Mouse (Mus musculus) hindbrain, embryonic 15.5 days (tissue): ENCODE data around the gene Hnrnpk. TPM values are rescaled to one million over a fixed set of nuclear protein-coding genes. Genes with fewer than 3 reads are reported as not detected.
"Not testable (repeated sequence)": the region's sequence is repeated elsewhere in the genome, so short reads cannot be mapped to it uniquely, and the experiment has no call there.

Source experiments
- ATAC-seq: fragments of 200-750 bp; cut with Nextera tagmentation; 2 replicates; pipeline ENCODE4 v1.8.0; 2017; ENCODE audit warnings: low read depth, moderate number of reproducible peaks, moderate TSS enrichment; ENCODE audit not compliant: low FRiP score
- H3K27ac ChIP-seq: fragments of 300-500 bp; sonication (generic); replicated peaks from 2 replicates; pipeline ENCODE4 v1.5.1; 2015; ENCODE audit warnings: mild to moderate bottlenecking, inconsistent platforms
- H3K27me3 ChIP-seq: fragments of 300-500 bp; sonication (generic); 2 replicates; pipeline ENCODE4 v1.6.1; 2015; ENCODE audit warnings: control low read depth, inconsistent platforms
- H3K36me3 ChIP-seq: fragments of 300-500 bp; sonication (generic); 2 replicates; pipeline ENCODE4 v1.6.1; 2015; ENCODE audit warnings: control low read depth, inconsistent platforms
- H3K4me1 ChIP-seq: fragments of 300-500 bp; sonication (generic); replicated peaks from 2 replicates; pipeline ENCODE4 v1.6.1; 2015; ENCODE audit warnings: control low read depth, inconsistent platforms
- H3K4me2 ChIP-seq: fragments of 300-500 bp; sonication (generic); 2 replicates; pipeline ENCODE4 v1.6.1; 2015; ENCODE audit warnings: moderate library complexity, mild to moderate bottlenecking, inconsistent platforms
- H3K4me3 ChIP-seq: fragments of 300-500 bp; sonication (generic); 2 replicates; pipeline ENCODE4 v1.5.1; 2015; ENCODE audit warnings: mild to moderate bottlenecking, inconsistent platforms
- H3K9ac ChIP-seq: fragments of 300-500 bp; sonication (generic); 2 replicates; pipeline ENCODE4 v1.6.1; 2015; ENCODE audit warnings: inconsistent platforms
- H3K9me3 ChIP-seq: fragments of 300-500 bp; sonication (generic); 2 replicates; pipeline ENCODE4 v1.6.1; 2016; ENCODE audit warnings: control low read depth, inconsistent platforms
- WGBS: fragments of 180-500 bp; shearing (Covaris S2); methylation state at CpG from one replicate; pipeline ENCODE4 v1.1.7; 2015; 5-methylcytosine and 5-hydroxymethylcytosine counted together
- polyA plus RNA-seq: library from polyadenylated mRNA; unstranded; fragments of >200 nt; fragmentation: Nextera tagmentation; extraction: Ambion mirVana; gene quantifications from 2 replicates; pipeline ENCODE4 v1.2.1, GENCODE M21; 2015

Hnrnpk gene
- polyA plus RNA-seq = 1,232 and 1,269 TPM in 2 replicates

DNA sequence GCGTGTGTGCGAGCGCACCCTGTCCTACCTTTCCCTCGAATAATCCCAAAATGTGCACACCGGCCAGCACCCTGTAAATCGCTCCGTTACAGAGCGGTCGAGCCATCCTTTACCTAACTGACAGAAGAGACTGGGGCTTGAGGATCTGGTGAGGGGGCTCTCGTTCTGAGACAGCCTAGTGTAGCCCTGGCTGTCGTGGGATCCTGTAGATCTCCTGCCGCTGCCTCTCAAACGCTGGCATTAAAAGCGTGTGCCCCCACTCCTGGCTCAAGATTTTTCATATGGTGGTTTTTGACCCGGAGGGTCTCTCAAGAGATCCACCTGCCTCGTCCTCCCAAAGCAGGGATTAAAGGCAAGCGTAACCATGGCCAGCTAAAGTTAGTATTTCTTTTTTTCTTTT lies at the start of gene Hnrnpk:
Hnrnpk (minus strand) TSS at position 101 of the 400 bp plus-strand sequence.
- peak within 1 kb of the TSS; percentile 100 for H3K9ac ChIP-seq
- not testable (repeated sequence) for ATAC-seq, H3K9me3 ChIP-seq, H3K27me3 ChIP-seq, H3K36me3 ChIP-seq
- H3K4me2 ChIP-seq = peak within 1 kb of the TSS; percentile 57
- H3K4me3 ChIP-seq = peak within 1 kb of the TSS; percentile 94
- peak within 1 kb of the TSS; percentile 100 for H3K27ac ChIP-seq
- peaks cover 14% of the 10 kb centered on the region for H3K4me1 ChIP-seq
- WGBS = 6% methylated on average over 17 of the region's 17 CpGs

DNA sequence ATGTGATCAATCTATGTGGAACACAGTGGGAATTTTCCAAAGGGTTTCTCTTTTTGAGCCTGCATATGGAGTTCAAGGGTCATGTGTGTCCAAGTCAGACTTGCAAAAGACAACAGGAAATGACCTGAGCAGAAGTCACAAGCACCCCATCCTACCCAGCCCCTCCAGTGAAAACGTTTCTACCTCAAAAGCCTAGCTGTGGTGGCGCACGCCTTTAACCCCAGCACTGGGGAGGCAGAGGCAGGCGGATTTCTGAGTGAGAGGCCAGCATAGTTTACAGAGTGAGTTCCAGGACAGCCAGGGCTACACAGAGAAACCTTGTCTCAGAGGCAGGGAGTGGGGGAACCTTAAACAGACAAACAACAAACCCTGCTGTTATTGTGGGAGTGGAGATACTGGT lies 49.1 kb upstream of the Hnrnpk start:
- Histone ChIP-seq H3K36me3 (no peaks in the 10 kb centered on the region), H3K9me3 (no peaks in the 10 kb centered on the region), H3K4me3 (no peak overlapping the region), H3K27ac (no peak overlapping the region), H3K9ac (no peak overlapping the region), H3K4me2 (no peak overlapping the region), H3K4me1 (peaks cover 4% of the 10 kb centered on the region; the same call in 1 of the 2 replicates), H3K27me3 (peaks cover 18% of the 10 kb centered on the region)
- 71% methylated on average over 4 of the region's 4 CpGs for WGBS
- no peak for ATAC-seq

DNA sequence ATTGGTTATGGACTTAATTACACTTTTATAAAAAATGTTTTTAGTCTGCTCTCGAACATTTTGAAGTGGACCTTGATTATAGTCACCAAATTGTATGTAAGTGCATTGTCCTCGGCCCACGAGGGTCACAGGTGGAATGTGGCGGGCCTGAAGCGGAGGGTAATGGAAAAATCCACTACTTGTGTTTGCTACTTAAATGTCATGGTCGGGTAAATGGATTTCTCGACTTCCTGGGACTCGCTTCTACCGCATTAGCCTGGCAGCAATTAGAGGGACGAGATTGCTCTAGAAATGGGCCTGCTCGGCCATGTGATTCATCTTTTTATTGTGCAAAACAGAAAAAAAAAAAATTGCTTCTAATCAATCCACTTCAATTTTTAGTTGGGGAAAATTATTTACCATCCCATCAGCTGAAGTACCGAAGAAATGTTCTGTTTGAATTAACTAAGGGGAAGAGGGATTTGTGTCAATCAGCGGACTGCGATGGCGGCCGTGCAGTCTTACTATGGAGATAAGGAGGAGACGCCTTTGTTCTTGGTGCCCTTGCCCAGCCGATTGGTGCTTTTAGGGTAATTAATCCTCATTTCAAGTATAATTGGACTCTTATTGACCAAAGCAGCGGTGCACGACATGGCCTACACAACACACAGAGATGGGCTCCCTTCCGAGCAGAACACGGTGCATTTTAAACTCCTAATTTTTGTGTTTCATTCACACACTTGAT lies 47.5 kb upstream of the Hnrnpk start:
- H3K36me3 ChIP-seq = no peaks in the 10 kb centered on the region
- no peak overlapping the region for H3K9ac ChIP-seq
- peaks cover 4% of the 10 kb centered on the region; the same call in 1 of the 2 replicates for H3K4me1 ChIP-seq
- whole genome bisulfite sequencing = 53% methylated on average over 22 of the region's 22 CpGs
- no peak overlapping the region for H3K4me2 ChIP-seq
- peaks cover 18% of the 10 kb centered on the region for H3K27me3 ChIP-seq
- no peak overlapping the region for H3K4me3 ChIP-seq
- H3K9me3 ChIP-seq = no peaks in the 10 kb centered on the region
- no peak overlapping the region for H3K27ac ChIP-seq
- no peak for ATAC-seq

DNA sequence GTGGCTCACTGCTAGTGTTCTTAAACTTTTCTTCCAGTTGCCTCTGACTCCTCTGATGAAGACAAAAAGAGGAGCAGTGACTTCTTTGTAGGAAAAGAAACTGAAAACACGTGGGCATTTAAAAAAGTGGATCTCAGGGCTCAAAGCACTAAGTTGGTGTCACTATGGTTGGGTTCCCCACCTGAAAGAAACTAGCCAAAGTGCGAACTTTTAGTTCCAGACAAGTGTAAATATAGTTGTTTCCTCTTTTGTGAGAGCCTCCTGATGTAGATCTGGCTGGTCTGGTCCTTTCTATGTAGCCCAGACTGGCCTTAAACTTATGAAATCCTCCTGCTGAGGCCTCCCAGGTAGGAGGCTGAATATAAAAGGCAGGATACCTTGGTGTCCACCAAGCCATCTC lies 43.4 kb upstream of the Hnrnpk start:
- Histone ChIP-seq H3K27ac (no peak overlapping the region), H3K4me1 (peaks cover 9% of the 10 kb centered on the region; the same call in 1 of the 2 replicates), H3K36me3 (no peaks in the 10 kb centered on the region), H3K9ac (no peak overlapping the region), H3K4me3 (no peak overlapping the region), H3K4me2 (no peak overlapping the region), H3K27me3 (no peaks in the 10 kb centered on the region), H3K9me3 (no peaks in the 10 kb centered on the region)
- ATAC-seq = no peak
- WGBS = 89% methylated on average over 2 of the region's 2 CpGs

DNA sequence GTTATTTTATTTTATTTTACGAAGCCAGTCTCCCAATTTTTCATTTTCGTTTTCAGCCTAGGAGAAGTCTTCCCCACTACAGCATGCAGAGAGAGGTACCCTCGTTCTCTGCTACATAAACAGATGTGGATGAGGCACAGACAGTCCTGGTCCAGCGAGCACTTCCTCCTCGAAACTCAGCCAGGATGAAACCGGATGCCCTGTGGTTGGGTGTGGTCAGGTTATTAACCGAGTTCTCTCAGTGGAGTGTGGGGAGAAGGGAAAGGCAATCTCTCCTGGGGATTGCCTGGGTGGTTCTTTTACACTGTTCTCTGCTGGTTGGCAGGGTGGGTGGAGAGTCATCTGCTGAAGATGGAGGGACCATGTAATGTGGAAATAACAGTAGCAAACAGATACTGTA lies 40.6 kb upstream of the Hnrnpk start:
- Histone ChIP-seq H3K4me3 (no peak overlapping the region), H3K9ac (no peak overlapping the region), H3K4me1 (peaks cover 9% of the 10 kb centered on the region; the same call in 1 of the 2 replicates), H3K27ac (no peak overlapping the region), H3K4me2 (no peak overlapping the region), H3K27me3 (no peaks in the 10 kb centered on the region), H3K9me3 (no peaks in the 10 kb centered on the region), H3K36me3 (no peaks in the 10 kb centered on the region)
- no peak for ATAC-seq
- 65% methylated on average over 7 of the region's 7 CpGs for WGBS

DNA sequence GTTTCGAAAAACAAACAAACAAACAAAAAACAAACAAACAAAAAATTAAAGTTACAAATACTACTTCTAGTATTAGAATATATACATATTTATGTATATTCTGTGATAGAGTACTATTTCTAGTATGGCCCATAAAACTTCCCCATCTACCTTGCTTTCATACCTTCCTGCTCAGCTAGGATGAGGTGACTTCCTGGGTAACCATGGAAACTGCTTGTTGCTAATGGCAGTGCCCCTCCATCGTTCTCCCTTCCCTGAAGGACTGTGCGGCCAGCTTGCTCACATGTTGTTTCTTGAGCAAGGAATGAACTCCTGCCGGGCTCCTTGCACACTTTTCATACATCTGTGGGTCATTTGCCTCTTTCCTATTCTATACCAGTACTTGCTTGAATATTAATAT lies 40.2 kb upstream of the Hnrnpk start:
- no peak overlapping the region for H3K4me2 ChIP-seq
- no peaks in the 10 kb centered on the region for H3K27me3 ChIP-seq
- H3K9ac ChIP-seq = no peak overlapping the region
- peaks cover 9% of the 10 kb centered on the region; the same call in 1 of the 2 replicates for H3K4me1 ChIP-seq
- H3K9me3 ChIP-seq = no peaks in the 10 kb centered on the region
- no peak for ATAC-seq
- WGBS = 54% methylated on average over 4 of the region's 4 CpGs
- H3K27ac ChIP-seq = no peak overlapping the region
- H3K4me3 ChIP-seq = no peak overlapping the region
- no peaks in the 10 kb centered on the region for H3K36me3 ChIP-seq

DNA sequence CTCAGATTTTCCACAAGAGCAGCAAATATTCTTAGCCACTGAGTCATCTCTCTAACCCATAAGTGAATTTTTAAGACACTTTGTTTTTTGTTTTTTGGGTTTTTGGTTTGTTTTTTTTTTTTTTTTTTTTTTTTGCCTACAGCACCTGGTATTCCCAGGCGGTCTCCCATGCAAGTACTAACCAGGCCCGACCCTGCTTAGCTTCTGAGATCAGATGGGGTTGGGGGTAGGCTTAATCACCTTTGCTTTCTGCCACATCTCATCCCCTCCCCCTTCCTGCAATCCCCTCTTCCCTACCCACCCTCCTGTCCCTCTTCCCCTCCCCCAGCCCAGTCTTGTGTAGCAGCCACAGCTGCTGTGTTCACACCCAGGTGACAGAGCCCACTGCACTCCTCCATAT lies 36.6 kb upstream of the Hnrnpk start:
- H3K27me3 ChIP-seq = no peaks in the 10 kb centered on the region
- H3K4me3 ChIP-seq = no peak overlapping the region
- no peak overlapping the region for H3K4me2 ChIP-seq
- no peaks in the 10 kb centered on the region for H3K9me3 ChIP-seq
- H3K9ac ChIP-seq = no peak overlapping the region
- peaks cover 9% of the 10 kb centered on the region; the same call in 1 of the 2 replicates for H3K4me1 ChIP-seq
- no peaks in the 10 kb centered on the region for H3K36me3 ChIP-seq
- H3K27ac ChIP-seq = no peak overlapping the region
- 79% methylated on average over 2 of the region's 2 CpGs for WGBS
- ATAC-seq = no peak

DNA sequence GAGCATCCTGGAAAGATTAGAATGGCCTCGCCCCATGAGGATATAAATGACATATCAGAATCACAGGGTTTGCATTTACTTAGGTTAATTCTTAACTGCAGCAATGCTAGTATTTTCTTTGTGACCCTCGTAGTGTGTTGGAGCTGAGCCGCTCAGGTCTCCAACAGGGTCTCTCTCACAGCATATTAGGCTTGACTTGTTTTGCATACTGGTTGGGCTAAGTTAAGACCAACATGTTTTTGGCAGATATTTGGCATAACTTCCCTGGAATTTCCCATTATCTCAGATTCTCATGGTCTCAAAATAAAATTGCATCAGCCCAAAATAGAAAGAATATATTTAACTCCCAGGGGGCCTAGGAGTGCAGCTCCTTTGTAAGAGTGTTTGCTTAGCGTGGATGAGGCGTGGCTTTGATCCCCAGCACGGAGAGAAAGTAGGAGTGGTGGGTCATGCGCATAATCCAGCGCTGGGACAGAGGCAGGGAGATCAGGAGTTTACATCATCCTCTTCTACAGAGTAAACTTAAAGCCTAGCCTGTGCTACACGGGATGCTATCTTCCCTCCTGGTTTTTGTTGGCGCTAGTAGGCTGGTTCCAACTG lies 20.0 kb upstream of the Hnrnpk start:
- Histone ChIP-seq H3K4me2 (no peak overlapping the region), H3K36me3 (no peaks in the 10 kb centered on the region), H3K27me3 (no peaks in the 10 kb centered on the region), H3K4me3 (no peak overlapping the region), H3K27ac (no peak overlapping the region), H3K9me3 (no peaks in the 10 kb centered on the region), H3K4me1 (no peaks in the 10 kb centered on the region), H3K9ac (no peak overlapping the region)
- no peak for ATAC-seq
- 70% methylated on average over 10 of the region's 10 CpGs for WGBS

DNA sequence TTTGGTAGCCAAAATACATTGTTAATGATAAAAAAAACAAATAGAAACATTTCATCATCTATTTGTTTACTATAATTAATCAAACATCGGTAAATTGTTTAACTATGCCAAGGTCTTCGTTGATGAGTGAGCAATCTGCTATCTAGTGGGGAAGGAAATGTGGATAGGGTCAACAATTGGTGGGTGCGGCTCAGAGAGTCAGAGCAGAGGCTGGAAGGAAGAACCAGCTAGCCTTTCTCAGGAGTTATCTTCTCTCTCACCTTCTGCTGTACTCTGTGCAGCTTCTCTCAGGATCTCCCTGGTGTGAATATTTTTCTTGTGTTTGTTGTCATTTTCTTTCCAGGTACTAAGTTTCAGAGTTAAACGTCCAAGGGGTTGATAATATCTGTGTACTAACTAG lies 19.1 kb upstream of the Hnrnpk start:
- H3K4me1 ChIP-seq = no peaks in the 10 kb centered on the region
- no peak for ATAC-seq
- no peaks in the 10 kb centered on the region for H3K36me3 ChIP-seq
- 92% methylated on average over 4 of the region's 4 CpGs for WGBS
- no peak overlapping the region for H3K4me2 ChIP-seq
- H3K9me3 ChIP-seq = no peaks in the 10 kb centered on the region
- no peak overlapping the region for H3K4me3 ChIP-seq
- H3K27ac ChIP-seq = no peak overlapping the region
- H3K9ac ChIP-seq = no peak overlapping the region
- no peaks in the 10 kb centered on the region for H3K27me3 ChIP-seq

DNA sequence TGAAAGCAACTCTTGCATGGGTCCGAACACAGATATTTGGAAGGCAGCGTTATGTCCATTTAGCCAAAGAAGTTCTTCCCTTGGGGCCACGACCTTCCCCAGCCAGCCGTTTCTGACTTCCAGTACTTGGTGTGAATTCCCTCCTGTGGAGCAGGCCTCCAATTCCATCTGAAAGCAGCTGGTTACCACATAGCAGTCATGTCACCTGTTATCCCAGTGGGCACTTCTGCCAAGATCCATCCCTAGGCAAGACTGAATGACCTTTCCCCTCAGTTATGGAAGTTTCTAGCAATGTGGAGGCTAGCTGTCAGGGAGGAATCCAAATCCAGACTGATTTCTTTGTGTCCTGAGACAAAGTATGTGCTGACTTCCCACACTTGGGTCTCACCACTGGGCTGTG lies 17.9 kb upstream of the Hnrnpk start:
- Histone ChIP-seq H3K9me3 (no peaks in the 10 kb centered on the region), H3K36me3 (no peaks in the 10 kb centered on the region), H3K4me1 (no peaks in the 10 kb centered on the region), H3K4me3 (no peak overlapping the region), H3K9ac (no peak overlapping the region), H3K27ac (no peak overlapping the region), H3K4me2 (no peak overlapping the region), H3K27me3 (no peaks in the 10 kb centered on the region)
- no peak for ATAC-seq
- WGBS = 76% methylated on average over 4 of the region's 4 CpGs

DNA sequence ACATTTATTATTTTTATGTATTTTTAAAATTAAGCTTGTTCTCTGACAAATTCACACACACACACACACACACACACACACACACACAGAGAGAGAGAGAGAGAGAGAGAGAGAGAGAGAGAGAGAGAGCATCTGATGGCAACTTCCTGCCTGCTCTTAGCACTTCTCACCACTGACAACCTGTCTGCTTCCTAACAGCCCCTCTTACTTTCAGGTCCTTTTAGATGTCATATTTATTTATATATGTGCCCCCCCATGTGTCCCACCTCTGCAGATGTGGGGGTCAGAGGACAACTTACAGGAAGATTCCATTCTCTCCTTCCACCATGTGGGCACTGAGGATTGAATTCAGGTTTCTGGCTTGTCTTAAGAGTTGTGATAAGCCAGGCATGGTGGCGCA lies 16.1 kb upstream of the Hnrnpk start:
- Histone ChIP-seq H3K4me2 (no peak overlapping the region), H3K4me1 (no peaks in the 10 kb centered on the region), H3K27me3 (no peaks in the 10 kb centered on the region), H3K9ac (no peak overlapping the region), H3K9me3 (no peaks in the 10 kb centered on the region), H3K27ac (no peak overlapping the region), H3K4me3 (no peak overlapping the region), H3K36me3 (no peaks in the 10 kb centered on the region)
- ATAC-seq = no peak
- 100% methylated on average over 1 of the region's 1 CpGs for WGBS

DNA sequence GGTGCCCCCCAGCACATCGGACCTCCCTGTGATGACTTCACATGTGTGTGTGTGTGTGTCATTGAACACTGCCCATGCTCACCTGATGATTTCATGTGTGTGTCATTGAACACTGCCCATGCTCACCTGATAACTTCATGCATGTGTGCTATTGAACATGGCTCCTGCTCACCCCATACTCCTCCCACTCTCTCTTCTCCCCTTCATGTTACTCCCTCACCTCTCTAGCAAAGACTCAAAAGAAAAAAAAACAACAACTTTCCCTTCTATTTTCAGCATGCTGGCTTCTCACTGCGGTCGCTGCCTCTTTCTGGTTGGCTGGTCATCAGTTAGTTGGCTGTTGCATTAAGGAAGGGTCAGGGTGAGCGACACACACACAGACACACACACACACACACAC lies 15.5 kb upstream of the Hnrnpk start:
- Histone ChIP-seq H3K4me1 (no peaks in the 10 kb centered on the region), H3K27ac (no peak overlapping the region), H3K4me3 (no peak overlapping the region), H3K9ac (no peak overlapping the region), H3K4me2 (no peak overlapping the region), H3K36me3 (no peaks in the 10 kb centered on the region), H3K27me3 (no peaks in the 10 kb centered on the region), H3K9me3 (no peaks in the 10 kb centered on the region)
- WGBS = 74% methylated on average over 4 of the region's 4 CpGs
- ATAC-seq = no peak
